Mouse (Mus musculus): ENCODE measurements at regions not wholly inside any gene's neighbourhood (a gene's known extent, or its start where the extent isn't known, plus 50 kb on each side); places are given as distances from the start of the nearest gene placed in this dataset.

- Histone ChIP-seq H3K9ac (replicated peaks; ENCODE audit: low read depth) (no peak overlapping the region), H3K9me3 (ENCODE audit: low read length) (no peaks in the 10 kb centered on the region), H3K4me1 (ENCODE audit: insufficient read depth, low read depth, low read length) (no peaks in the 10 kb centered on the region), H3K27me3 (replicated peaks; ENCODE audit: insufficient read depth, low read length) (no peaks in the 10 kb centered on the region), H3K36me3 (ENCODE audit: insufficient read depth, low read length) (no peaks in the 10 kb centered on the region), H3K4me2 (replicated peaks; ENCODE audit: low read depth, low read length) (no peak overlapping the region), H3K4me3 (ENCODE audit: low read depth, low read length) (no peak overlapping the region), H3K27ac (ENCODE audit: low read length) (no peak overlapping the region)
- WGBS = 82% methylated on average over 10 of the region's 10 CpGs
- DNase-seq (ENCODE audit: low spot score) (no peak), ATAC-seq (no peak)
- TF ChIP-seq EP300 (IDR thresholded peaks at IDR 0.05) (no peak), CTCF (IDR thresholded peaks at IDR 0.05) (no peak)
Observed at GRCm38 (mm10) chr4:31627777-31628176, 336.1 kb upstream of the Map3k7 start.

DNA sequence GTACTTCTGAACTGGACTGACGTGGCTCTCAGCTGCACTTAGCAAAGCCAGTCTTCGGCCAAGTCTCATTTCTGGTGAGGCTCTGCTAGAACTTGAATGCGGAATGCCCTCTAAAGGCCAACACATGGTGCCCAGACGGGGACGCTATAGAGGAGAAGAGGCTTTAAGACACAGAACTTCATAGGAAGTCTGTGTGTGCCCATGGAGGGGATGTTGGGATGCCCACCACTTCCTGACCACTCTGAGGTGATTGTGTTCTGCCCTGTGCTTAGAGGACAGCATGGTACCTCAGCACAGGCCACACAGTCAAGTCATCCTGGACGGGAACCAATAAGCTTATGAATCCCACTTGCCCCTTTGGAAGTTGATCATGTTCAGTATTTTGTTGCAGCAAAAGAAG lies 325.3 kb upstream of the Map3k7 start:
- no peaks in the 10 kb centered on the region for H3K36me3 ChIP-seq (ENCODE audit: insufficient read depth, low read length)
- WGBS = 86% methylated on average over 6 of the region's 6 CpGs
- no peak for ATAC-seq
- TF ChIP-seq CTCF (IDR thresholded peaks at IDR 0.05) (no peak), EP300 (IDR thresholded peaks at IDR 0.05) (no peak)
- no peak overlapping the region for H3K9ac ChIP-seq (replicated peaks; ENCODE audit: low read depth)
- no peaks in the 10 kb centered on the region for H3K9me3 ChIP-seq (ENCODE audit: low read length)
- no peak overlapping the region for H3K4me2 ChIP-seq (replicated peaks; ENCODE audit: low read depth, low read length)
- H3K4me3 ChIP-seq (ENCODE audit: low read depth, low read length) = no peak overlapping the region
- H3K27ac ChIP-seq (ENCODE audit: low read length) = no peak overlapping the region
- DNase-seq (ENCODE audit: low spot score) = no peak
- H3K27me3 ChIP-seq (replicated peaks; ENCODE audit: insufficient read depth, low read length) = no peaks in the 10 kb centered on the region
- no peaks in the 10 kb centered on the region for H3K4me1 ChIP-seq (ENCODE audit: insufficient read depth, low read depth, low read length)

- Histone ChIP-seq H3K9me3 (ENCODE audit: low read length) (no peaks in the 10 kb centered on the region), H3K9ac (replicated peaks; ENCODE audit: low read depth) (no peak overlapping the region), H3K4me3 (ENCODE audit: low read depth, low read length) (no peak overlapping the region), H3K27ac (ENCODE audit: low read length) (no peak overlapping the region), H3K4me2 (replicated peaks; ENCODE audit: low read depth, low read length) (no peak overlapping the region), H3K27me3 (replicated peaks; ENCODE audit: insufficient read depth, low read length) (no peaks in the 10 kb centered on the region), H3K4me1 (ENCODE audit: insufficient read depth, low read depth, low read length) (no peaks in the 10 kb centered on the region), H3K36me3 (ENCODE audit: insufficient read depth, low read length) (no peaks in the 10 kb centered on the region)
- WGBS = 31% methylated on average over 9 of the region's 9 CpGs
- TF ChIP-seq CTCF (IDR thresholded peaks at IDR 0.05) = peak; percentile 58
- no peak for TF ChIP-seq EP300 (IDR thresholded peaks at IDR 0.05)
- peak; percentile 48 for DNase-seq (ENCODE audit: low spot score)
- peak; percentile 59 for ATAC-seq
Observed at GRCm38 (mm10) chr4:31642161-31642560, 321.7 kb upstream of the Map3k7 start.

DNA sequence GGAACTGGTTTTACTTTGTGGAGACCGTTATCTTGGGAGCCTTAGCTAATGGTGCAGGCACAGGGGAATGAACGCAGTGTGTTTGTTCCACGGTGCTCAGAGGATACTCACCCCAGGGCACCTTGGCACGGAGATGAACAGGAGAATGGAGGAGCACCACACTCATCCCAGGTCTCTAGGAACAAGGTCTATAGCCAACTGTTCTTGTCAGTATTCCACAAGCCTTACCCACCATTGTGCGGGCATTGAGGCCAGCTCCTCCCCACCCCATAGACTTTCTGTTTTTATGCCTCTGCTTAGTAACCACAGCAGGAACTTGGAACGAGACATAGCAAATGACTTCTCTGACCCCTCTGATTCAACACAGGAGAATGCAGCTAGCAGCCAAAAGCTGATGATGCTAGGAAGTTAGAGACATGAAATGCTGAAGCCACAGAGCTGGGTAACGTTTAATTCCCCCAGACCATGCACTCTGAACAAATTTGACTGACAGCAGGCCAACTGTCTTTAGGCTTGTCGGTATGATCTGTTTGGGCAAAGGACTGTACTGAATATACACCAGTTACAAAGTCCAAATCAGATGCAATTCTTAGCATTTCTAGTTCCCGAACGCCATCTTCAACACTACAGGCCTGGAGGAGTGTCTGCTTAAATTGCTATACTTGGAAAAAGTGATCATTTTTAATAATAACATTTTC lies 321.2 kb upstream of the Map3k7 start:
- Histone ChIP-seq H3K27ac (ENCODE audit: low read length) (no peak overlapping the region), H3K9ac (replicated peaks; ENCODE audit: low read depth) (no peak overlapping the region), H3K27me3 (replicated peaks; ENCODE audit: insufficient read depth, low read length) (no peaks in the 10 kb centered on the region), H3K36me3 (ENCODE audit: insufficient read depth, low read length) (no peaks in the 10 kb centered on the region), H3K4me2 (replicated peaks; ENCODE audit: low read depth, low read length) (no peak overlapping the region), H3K4me1 (ENCODE audit: insufficient read depth, low read depth, low read length) (no peaks in the 10 kb centered on the region), H3K4me3 (ENCODE audit: low read depth, low read length) (no peak overlapping the region), H3K9me3 (ENCODE audit: low read length) (no peaks in the 10 kb centered on the region)
- TF ChIP-seq CTCF (IDR thresholded peaks at IDR 0.05) (no peak), EP300 (IDR thresholded peaks at IDR 0.05) (no peak)
- ATAC-seq (peak; percentile 37), DNase-seq (ENCODE audit: low spot score) (peak; percentile 40)
- 43% methylated on average over 10 of the region's 10 CpGs for WGBS

DNA sequence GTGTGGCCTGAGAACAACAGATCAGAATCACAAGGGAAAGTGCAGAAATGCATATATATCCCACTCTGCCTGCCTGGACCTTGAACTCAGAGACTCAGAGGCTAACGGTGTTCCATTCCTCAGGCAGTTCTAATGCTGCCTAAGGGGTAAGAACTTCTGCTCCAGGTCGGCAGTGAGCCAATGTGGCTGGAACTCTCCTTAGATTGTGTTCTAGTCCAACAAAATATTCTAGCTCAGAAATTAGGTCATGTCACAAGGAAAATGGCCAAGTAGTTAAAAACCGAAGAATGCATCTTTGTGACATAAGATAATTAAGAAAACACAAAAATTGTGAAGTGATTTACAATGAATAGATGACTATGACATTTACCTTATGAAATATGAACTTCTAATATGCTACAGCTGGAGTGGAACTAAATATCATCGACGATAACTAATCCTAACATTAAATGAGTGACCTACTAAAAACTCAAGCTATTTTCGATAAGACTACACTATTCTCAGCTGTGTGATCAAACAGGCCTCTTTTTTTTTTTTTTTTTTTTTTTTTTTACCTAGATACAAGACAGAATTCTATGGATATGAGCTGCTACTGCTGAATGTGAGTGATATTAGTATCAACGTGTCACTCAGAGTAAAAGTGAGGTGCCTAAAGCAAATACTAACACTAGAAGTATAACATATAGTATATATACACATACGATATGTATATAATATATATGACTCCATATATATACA lies 315.1 kb upstream of the Map3k7 start:
- Histone ChIP-seq H3K4me2 (replicated peaks; ENCODE audit: low read depth, low read length) (no peak overlapping the region), H3K27ac (ENCODE audit: low read length) (no peak overlapping the region), H3K9me3 (ENCODE audit: low read length) (no peaks in the 10 kb centered on the region), H3K4me1 (ENCODE audit: insufficient read depth, low read depth, low read length) (no peaks in the 10 kb centered on the region), H3K9ac (replicated peaks; ENCODE audit: low read depth) (no peak overlapping the region), H3K27me3 (replicated peaks; ENCODE audit: insufficient read depth, low read length) (no peaks in the 10 kb centered on the region), H3K4me3 (ENCODE audit: low read depth, low read length) (no peak overlapping the region), H3K36me3 (ENCODE audit: insufficient read depth, low read length) (no peaks in the 10 kb centered on the region)
- TF ChIP-seq CTCF (IDR thresholded peaks at IDR 0.05) (no peak), EP300 (IDR thresholded peaks at IDR 0.05) (no peak)
- no peak for DNase-seq (ENCODE audit: low spot score)
- WGBS = 74% methylated on average over 8 of the region's 8 CpGs
- ATAC-seq = no peak

GRCm38 (mm10) chr4:31655364-31656106 lies 308.4 kb upstream of the Map3k7 start:
- H3K36me3 ChIP-seq (ENCODE audit: insufficient read depth, low read length) = no peaks in the 10 kb centered on the region
- no peak overlapping the region for H3K9ac ChIP-seq (replicated peaks; ENCODE audit: low read depth)
- H3K4me3 ChIP-seq (ENCODE audit: low read depth, low read length) = no peak overlapping the region
- H3K9me3 ChIP-seq (ENCODE audit: low read length) = no peaks in the 10 kb centered on the region
- WGBS = 44% methylated on average over 11 of the region's 11 CpGs
- peak; percentile 9 for DNase-seq (ENCODE audit: low spot score)
- no peak for ATAC-seq
- TF ChIP-seq EP300 (IDR thresholded peaks at IDR 0.05) (no peak), CTCF (IDR thresholded peaks at IDR 0.05) (no peak)
- H3K27me3 ChIP-seq (replicated peaks; ENCODE audit: insufficient read depth, low read length) = no peaks in the 10 kb centered on the region
- H3K27ac ChIP-seq (ENCODE audit: low read length) = no peak overlapping the region
- H3K4me1 ChIP-seq (ENCODE audit: insufficient read depth, low read depth, low read length) = no peaks in the 10 kb centered on the region
- no peak overlapping the region for H3K4me2 ChIP-seq (replicated peaks; ENCODE audit: low read depth, low read length)

Data from lung, postnatal 0 days (tissue).